Mouse (Mus musculus) bone marrow, adult 2 months (tissue): ENCODE results near the gene Ddost.

Experiments used
- CTCF ChIP-seq: fragments of 200-500 bp; IDR thresholded peaks from 2 replicates; pipeline ENCODE4 v1.5.1; 2011; ENCODE audit warnings: low read length, control low read depth; ENCODE audit not compliant: control insufficient read depth, insufficient read depth
- POLR2A ChIP-seq: fragments of 200-500 bp; IDR thresholded peaks from 2 replicates; pipeline ENCODE4 v1.6.1; 2011; ENCODE audit warnings: low read depth, mild to moderate bottlenecking, control low read depth, low read length, borderline replicate concordance; ENCODE audit not compliant: control insufficient read depth

DNA sequence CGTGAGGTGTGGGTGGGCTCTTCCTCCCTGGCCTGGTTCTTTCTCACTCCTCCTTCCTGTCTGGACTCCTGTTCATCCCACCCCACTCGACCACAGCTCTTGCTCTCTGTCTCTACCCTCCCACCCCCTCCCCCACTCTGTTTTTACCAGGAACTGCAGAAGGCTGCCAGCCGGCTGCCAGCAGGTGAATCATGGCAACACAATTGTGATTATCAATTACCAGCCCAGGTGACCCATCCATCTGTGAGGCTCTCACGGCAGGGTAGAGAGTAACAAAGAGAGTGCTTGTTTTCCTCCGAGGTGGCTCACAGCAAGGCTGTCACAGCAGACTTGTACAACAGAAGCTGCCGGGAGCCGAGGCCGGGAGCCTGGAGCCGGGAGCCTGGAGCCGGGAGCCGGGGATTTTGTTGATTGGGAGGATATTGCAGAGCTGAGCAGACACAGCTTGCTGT is 56.9 kb downstream of the Ddost start:
- no peak for TF ChIP-seq CTCF
- TF ChIP-seq POLR2A: no peak
